Mouse (Mus musculus): ENCODE results near the gene Klk8.

The Klk8 gene

GRCm38 (mm10) chr7:43797333-43797769 lies at the start of gene Klk8:
Klk8 (plus strand) TSS chr7:43797577.
- in situ Hi-C loops (cut with MboI; ENCODE audit: low pct_unique_long_range_greater_than_20kb in 1 of 2, low sequenced_read_pairs in 2 of 2, unreplicated experiment in 1 of 2): no loop called here

- in situ Hi-C loops (cut with MboI; ENCODE audit: low pct_unique_long_range_greater_than_20kb in 1 of 2, low sequenced_read_pairs in 2 of 2, unreplicated experiment in 1 of 2): no loop called here
These were observed 49.6 kb upstream of the Klk8 start for GRCm38 (mm10) chr7:43747788-43748187.

DNA sequence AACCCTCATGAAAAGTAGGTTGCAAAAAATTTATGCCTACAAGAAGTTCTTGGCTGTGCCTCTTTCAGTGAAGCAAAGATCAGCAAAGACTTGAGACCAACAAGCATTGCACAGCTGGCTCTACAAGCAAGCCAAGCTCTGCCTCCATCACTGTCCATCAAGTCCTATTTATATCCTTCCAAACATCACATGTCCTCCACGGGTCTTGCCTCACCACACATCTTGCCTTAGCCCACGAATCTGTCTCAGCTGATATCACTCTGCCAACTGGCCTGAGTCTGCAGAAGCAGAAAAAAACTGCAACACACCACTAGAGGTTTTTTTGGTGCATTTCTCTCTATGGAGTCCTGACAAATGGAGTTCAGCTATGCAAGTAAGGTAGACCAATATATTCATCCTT lies 44.6 kb upstream of the Klk8 start:
- in situ Hi-C loops (cut with MboI; ENCODE audit: low pct_unique_long_range_greater_than_20kb in 1 of 2, low sequenced_read_pairs in 2 of 2, unreplicated experiment in 1 of 2): no loop called here

DNA sequence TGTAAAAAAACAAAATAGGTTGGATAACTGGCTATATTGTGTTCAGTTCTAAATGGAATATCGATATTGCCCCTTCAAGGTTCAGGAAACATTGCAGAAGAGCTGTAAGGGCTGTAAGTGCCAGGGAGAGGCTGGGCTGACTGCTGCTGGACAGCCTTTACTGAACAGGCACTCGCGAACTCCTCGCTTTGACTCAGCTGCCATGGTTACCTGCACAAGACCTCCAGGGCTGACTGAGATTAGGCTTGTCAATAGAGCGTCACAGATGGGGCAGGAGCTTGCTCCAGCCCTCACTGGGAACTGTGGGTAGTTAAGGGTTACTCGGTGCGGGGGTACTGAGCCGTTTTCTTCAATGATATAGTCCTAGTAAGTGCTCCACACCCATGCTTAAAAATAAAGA lies 30.9 kb upstream of the Klk8 start:
- in situ Hi-C loops (cut with MboI; ENCODE audit: low pct_unique_long_range_greater_than_20kb in 1 of 2, low sequenced_read_pairs in 2 of 2, unreplicated experiment in 1 of 2): no loop called here

DNA sequence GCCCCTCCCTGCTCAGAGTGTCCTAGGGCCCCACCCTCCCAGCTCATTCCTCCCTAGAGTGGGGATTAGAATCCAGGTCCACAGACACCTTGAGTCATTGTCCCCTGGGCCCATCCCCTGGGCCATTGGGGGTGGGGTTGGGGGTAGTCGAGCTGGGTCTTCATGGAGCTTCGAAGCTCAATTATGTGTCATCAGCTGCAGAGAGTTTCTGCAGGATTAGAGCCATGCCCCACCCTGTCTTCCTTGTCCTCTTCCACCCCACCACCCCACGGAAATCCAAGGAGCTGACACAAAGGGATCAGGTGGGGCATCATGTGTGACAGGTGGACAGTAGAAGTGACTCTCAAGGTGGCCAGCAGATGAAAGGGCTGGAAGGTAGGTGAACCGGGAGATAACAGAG lies 28.8 kb upstream of the Klk8 start, which contains the start of gene Klk12:
Gene Klk12 (plus strand): TSS at position 301 of the 400 bp plus-strand sequence.
- in situ Hi-C loops (cut with MboI; ENCODE audit: low pct_unique_long_range_greater_than_20kb in 1 of 2, low sequenced_read_pairs in 2 of 2, unreplicated experiment in 1 of 2): no loop called here

DNA sequence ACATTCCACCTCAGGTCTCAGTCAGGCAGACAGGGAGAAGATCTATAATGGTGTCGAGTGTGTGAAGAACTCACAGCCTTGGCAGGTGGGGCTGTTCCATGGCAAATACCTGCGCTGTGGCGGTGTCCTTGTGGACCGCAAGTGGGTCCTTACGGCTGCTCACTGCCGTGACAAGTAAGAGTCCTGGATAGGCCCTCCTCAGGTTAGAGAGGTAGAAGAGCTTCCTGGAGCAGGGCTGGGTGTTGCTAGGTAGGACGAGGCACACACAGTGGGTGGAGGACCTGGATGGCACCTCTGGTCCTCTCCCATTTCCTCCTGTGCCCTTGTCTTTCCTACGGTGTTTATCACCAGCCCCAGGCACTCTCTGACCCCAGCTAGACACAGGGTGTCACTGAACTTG lies 27.7 kb upstream of the Klk8 start:
- in situ Hi-C loops (cut with MboI; ENCODE audit: low pct_unique_long_range_greater_than_20kb in 1 of 2, low sequenced_read_pairs in 2 of 2, unreplicated experiment in 1 of 2): no loop called here

GRCm38 (mm10) chr7:43770701-43771100 lies 26.7 kb upstream of the Klk8 start:
- in situ Hi-C loops (cut with MboI; ENCODE audit: low pct_unique_long_range_greater_than_20kb in 1 of 2, low sequenced_read_pairs in 2 of 2, unreplicated experiment in 1 of 2): no loop called here

DNA sequence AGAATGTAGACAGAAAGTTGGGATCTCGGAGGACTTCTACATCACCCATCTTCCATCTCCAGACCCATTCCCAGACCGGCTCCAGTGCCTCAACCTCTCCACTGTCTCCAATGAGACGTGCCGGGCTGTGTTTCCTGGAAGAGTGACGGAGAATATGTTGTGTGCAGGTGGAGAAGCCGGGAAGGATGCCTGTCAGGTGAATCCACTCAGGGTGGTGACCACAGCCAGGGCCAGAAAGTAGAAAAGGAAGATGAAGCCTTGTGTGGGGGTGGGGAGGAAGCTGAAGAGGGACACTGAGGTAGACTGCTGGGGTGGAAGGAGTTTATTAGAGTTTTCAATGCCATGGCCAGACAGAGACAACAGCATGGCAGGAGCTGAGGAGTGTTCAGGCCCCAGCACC lies 25.5 kb upstream of the Klk8 start:
- in situ Hi-C loops (cut with MboI; ENCODE audit: low pct_unique_long_range_greater_than_20kb in 1 of 2, low sequenced_read_pairs in 2 of 2, unreplicated experiment in 1 of 2): no loop called here

DNA sequence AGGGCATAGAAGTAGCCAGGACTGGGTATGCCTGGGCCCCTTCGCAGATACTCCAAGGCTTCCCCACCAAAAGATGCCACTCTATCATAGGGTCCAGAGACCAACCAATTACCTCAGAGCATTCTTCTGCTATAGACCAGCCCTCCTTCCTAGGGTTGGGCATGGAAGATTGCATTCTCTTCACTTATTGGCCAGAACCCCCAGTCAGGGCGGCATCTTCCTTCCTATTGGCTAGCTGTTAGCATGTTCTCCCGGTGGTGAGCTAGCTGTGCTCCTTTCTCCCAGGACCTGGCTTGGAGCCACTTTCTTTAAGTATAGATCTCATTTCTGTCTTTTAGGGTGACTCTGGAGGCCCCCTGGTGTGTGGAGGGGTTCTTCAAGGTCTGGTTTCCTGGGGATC lies 24.5 kb upstream of the Klk8 start:
- in situ Hi-C loops (cut with MboI; ENCODE audit: low pct_unique_long_range_greater_than_20kb in 1 of 2, low sequenced_read_pairs in 2 of 2, unreplicated experiment in 1 of 2): no loop called here

DNA sequence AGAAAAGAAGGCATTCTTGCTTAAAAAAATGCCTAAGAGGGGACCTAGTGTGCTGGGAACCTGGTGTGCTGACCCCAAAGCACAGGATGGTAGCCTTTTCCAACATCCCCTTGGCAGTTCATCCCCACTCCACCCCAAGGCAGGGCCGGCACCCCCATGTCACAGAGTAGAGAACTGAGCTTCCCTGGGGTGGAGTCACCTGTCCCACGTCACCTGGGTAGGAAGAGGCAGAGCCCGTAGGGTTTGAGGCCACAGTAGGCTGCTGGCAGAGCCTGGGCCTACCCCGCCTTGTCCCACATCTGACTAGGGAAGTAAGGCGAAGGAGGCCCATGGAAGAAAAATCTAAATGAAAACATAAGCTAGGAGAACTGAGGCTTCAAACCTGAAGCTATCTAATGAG lies 23.0 kb upstream of the Klk8 start, which contains the start of gene Klk11:
Gene Klk11 (plus strand): TSS at position 241 of the 400 bp plus-strand sequence.
- in situ Hi-C loops (cut with MboI; ENCODE audit: low pct_unique_long_range_greater_than_20kb in 1 of 2, low sequenced_read_pairs in 2 of 2, unreplicated experiment in 1 of 2): no loop called here

- in situ Hi-C loops (cut with MboI; ENCODE audit: low pct_unique_long_range_greater_than_20kb in 1 of 2, low sequenced_read_pairs in 2 of 2, unreplicated experiment in 1 of 2): no loop called here
These were observed 22.6 kb upstream of the Klk8 start for GRCm38 (mm10) chr7:43774802-43775201.

DNA sequence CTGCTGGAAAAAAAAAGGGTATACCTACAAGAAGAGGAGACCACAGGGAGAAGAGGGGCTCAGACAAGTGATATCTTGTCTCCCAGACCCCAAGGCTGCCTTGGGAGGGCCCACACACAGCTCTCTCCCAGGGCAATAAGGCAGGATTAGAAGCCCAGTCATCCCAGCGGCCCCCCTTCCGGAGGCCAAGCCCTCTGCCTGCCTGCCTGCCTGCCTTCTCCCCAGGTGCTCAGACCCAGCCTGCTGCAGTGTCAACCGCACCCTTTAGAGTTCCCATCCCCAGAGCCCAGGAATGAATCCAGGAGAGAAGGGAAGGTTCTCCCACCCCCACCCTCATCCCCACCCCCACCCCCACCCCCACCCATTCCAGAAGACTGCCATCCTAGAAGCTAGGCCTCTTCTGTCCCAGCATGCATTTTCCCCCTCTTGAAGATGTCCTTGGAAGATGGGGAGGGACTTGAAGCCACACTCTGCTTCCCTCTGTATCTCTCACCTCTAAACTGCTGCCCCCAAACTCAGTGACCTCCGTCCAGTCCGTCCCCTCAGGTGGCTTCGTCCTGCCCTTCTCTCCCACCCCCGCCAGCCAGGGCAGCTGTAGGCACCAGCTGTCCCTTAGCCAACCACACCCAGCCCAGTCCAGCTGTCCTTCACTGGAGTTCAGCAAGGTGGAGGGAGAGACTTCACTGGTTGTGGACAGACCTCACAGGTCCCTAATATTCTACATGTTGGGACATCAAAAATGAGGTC lies 21.9 kb upstream of the Klk8 start:
- in situ Hi-C loops (cut with MboI; ENCODE audit: low pct_unique_long_range_greater_than_20kb in 1 of 2, low sequenced_read_pairs in 2 of 2, unreplicated experiment in 1 of 2): no loop called here

- in situ Hi-C loops (cut with MboI; ENCODE audit: low pct_unique_long_range_greater_than_20kb in 1 of 2, low sequenced_read_pairs in 2 of 2, unreplicated experiment in 1 of 2): no loop called here
These were observed 20.9 kb upstream of the Klk8 start for GRCm38 (mm10) chr7:43776506-43776905.

DNA sequence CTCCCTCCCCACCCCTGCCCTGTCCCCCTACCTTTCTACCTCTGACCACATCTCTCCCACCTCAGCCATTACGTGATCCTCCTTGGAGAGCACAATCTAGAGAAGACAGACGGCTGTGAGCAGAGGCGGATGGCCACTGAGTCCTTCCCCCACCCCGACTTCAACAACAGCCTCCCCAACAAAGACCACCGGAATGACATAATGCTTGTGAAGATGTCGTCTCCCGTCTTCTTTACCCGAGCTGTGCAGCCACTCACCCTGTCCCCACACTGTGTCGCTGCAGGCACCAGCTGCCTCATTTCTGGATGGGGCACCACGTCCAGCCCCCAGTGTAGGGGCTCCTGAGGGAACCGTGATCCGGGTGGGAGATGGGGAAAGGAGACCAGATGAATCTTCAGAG lies 20.0 kb upstream of the Klk8 start:
- in situ Hi-C loops (cut with MboI; ENCODE audit: low pct_unique_long_range_greater_than_20kb in 1 of 2, low sequenced_read_pairs in 2 of 2, unreplicated experiment in 1 of 2): no loop called here

DNA sequence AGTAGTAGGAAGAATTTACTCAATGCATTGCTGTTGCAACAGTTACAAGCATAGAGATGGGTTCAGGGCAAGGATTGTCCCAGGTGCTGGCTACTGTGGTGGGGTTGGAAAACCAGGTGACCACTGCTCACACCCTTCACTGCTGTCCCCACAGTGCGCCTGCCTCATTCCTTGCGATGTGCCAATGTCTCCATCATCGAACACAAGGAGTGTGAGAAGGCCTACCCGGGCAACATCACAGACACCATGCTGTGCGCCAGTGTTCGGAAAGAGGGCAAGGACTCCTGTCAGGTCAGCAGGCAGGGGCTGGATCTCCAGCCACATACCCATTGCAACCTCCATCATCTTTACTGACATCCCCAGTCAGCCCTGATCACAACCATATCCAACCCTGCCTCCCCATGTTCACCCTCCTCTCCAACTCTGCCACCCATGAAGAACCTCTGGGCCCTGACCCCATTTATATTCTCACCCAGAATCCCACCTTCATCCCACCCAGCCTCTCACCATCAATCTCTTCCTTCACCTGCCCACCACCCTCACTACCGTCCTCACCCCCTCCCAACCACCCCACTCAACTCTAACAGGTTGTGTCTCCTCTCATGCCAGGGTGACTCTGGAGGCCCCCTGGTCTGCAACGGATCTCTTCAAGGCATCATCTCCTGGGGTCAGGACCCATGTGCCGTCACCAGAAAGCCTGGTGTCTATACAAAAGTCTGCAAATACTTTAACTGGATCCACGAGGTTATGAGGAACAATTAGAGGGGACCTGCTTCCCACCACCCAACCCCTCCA lies 19.0 kb upstream of the Klk8 start:
- in situ Hi-C loops (cut with MboI; ENCODE audit: low pct_unique_long_range_greater_than_20kb in 1 of 2, low sequenced_read_pairs in 2 of 2, unreplicated experiment in 1 of 2): no loop called here

DNA sequence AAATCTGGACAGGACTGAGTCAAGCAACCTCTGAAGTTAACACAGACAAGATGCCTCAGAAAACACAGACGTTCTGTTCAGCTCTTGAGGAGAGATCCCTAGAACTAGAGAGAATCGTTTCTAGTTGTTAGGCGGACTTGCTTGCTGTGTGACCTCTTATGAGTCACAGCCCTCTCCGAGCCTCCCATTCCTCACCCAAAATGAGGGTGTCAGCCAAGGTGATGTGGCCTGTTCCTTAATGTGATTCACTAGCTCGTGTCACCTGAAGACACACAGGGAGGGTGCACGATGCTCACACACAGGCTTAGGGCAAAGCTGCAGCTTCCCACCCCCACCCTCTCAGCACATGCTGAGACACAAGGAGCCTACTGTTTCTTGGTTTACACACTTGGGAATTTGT lies 17.1 kb upstream of the Klk8 start:
- in situ Hi-C loops (cut with MboI; ENCODE audit: low pct_unique_long_range_greater_than_20kb in 1 of 2, low sequenced_read_pairs in 2 of 2, unreplicated experiment in 1 of 2): loop anchor here in 1 of 2 experiments (5.0 kb wide), 1 partner anchor 98 kb away; no protein-coding TSS in a partner anchor

DNA sequence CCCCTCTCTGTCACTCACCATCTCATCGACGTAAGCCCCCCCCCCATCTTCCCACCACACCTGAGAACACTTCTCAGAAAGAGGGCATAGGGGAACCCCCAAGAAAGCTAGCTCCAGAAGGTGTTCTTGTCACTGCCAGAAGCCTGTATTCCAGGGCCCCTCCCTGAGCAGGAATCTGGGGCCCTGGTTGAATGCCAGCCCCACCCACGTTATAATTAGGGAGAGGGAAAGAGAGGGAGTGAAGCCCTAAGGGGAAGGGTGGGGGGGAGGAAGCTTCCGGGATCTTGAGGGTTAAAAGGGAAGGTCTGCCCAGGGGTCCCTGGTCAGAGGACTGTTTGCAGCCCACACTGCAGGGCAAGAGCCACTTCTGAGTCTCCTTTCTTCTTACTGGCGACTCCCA lies 16.6 kb upstream of the Klk8 start, which contains the start of gene Klk10:
Gene Klk10 (plus strand): TSS at position 290 of the 400 bp plus-strand sequence.
- in situ Hi-C loops (cut with MboI; ENCODE audit: low pct_unique_long_range_greater_than_20kb in 1 of 2, low sequenced_read_pairs in 2 of 2, unreplicated experiment in 1 of 2): loop anchor here in 1 of 2 experiments (5.0 kb wide), 1 partner anchor 98 kb away; no protein-coding TSS in a partner anchor

DNA sequence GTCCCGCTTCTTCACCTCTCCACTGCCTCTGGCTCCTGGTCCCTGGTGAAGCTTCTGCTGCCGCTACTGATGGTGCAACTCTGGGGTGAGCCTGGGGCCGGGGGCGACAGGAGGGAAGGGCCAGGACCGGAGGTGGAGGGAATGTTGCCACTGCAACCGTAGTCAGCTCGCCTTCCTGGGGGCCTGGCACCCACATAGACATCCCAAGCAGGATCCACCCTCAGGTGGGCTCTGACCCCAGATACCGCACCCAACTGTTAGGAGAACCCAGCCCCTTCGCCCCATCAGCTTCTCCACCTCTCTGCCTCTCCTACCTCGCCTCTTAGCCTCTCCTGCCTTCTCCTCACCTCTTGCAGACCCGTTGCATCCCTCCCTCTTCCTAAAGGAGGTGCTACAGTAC lies 15.8 kb upstream of the Klk8 start:
- in situ Hi-C loops (cut with MboI; ENCODE audit: low pct_unique_long_range_greater_than_20kb in 1 of 2, low sequenced_read_pairs in 2 of 2, unreplicated experiment in 1 of 2): loop anchor here in 1 of 2 experiments (5.0 kb wide), 1 partner anchor 99 kb away; no protein-coding TSS in a partner anchor
